ENCODE assay signal across 25 mouse cellular contexts in genomic region chr5:34641991-34642390, GRCm38 (mm10). TPM values are rescaled to one million over a fixed set of nuclear protein-coding genes. Genes with fewer than 3 reads are reported as not detected.
DNase-seq lines count a peak whose midpoint lies in the region; ATAC-seq and TF ChIP-seq lines count a peak whose summit lies in the region.
"Had no signal": no experiment of that assay in that cellular context is flagged by ENCODE, and none has a peak within 500 bp of the region (broad histone marks: within the 10 kb centered on the region; RNA-seq: fewer than 3 reads in every experiment).

No protein-coding gene starts in this region.

- 95% methylated on average over 3 of the region's 3 CpGs for WGBS in hindbrain, embryonic 13.5 days
- 91% methylated on average over 3 of the region's 3 CpGs for WGBS in hindbrain, postnatal 0 days
- 56% methylated on average over 3 of the region's 3 CpGs for WGBS in kidney, adult 2 months
- WGBS in kidney, embryonic 15.5 days, result 94% methylated on average over 3 of the region's 3 CpGs

- no peak for TF ChIP-seq POLR2A in kidney, adult 2 months (IDR thresholded peaks at IDR 0.05; ENCODE audit: low read depth, low read length)

- H3K4me1 ChIP-seq in hindbrain, embryonic 13.5 days (replicated peaks), result peaks cover 8% of the 10 kb centered on the region
- H3K4me1 ChIP-seq in hindbrain, postnatal 0 days (ENCODE audit: insufficient read depth, low read length), result no peaks in the 10 kb centered on the region
- no peaks in the 10 kb centered on the region; the same call in 1 of the 2 replicates for H3K4me1 ChIP-seq in kidney, adult 2 months (ENCODE audit: control insufficient read depth, insufficient read depth, low read length)
- H3K4me1 ChIP-seq in kidney, embryonic 15.5 days, result peaks cover 9% of the 10 kb centered on the region

- H3K9ac ChIP-seq in hindbrain, embryonic 13.5 days, result 0 out of 2 replicates have a peak overlapping the region, but pooled peaks have one; percentile 29
- H3K9ac ChIP-seq in hindbrain, postnatal 0 days (replicated peaks; ENCODE audit: low read length), result no peak overlapping the region
- no peak overlapping the region for H3K9ac ChIP-seq in kidney, embryonic 15.5 days
- H3K9ac ChIP-seq: embryonic facial prominence, embryonic 12.5 days; forebrain, embryonic 13.5 days had no signal

- no peaks in the 10 kb centered on the region for H3K27me3 ChIP-seq in hindbrain, embryonic 13.5 days
- no peaks in the 10 kb centered on the region for H3K27me3 ChIP-seq in hindbrain, postnatal 0 days (ENCODE audit: insufficient read depth, low read length)
- H3K27me3 ChIP-seq in kidney, adult 2 months (replicated peaks; ENCODE audit: control insufficient read depth, insufficient read depth, low read length), result no peaks in the 10 kb centered on the region
- no peaks in the 10 kb centered on the region for H3K27me3 ChIP-seq in kidney, embryonic 15.5 days
- H3K27me3 ChIP-seq: CH12.LX; embryonic facial prominence, embryonic 12.5 days; forebrain, embryonic 13.5 days; Patski had no signal

- H3K4me3 ChIP-seq in hindbrain, embryonic 13.5 days, result no peak overlapping the region
- no peak overlapping the region for H3K4me3 ChIP-seq in hindbrain, postnatal 0 days (ENCODE audit: low read length)
- no peak overlapping the region for H3K4me3 ChIP-seq in kidney, adult 2 months (ENCODE audit: insufficient read depth, low read depth, low read length)
- H3K4me3 ChIP-seq in kidney, embryonic 15.5 days (replicated peaks), result no peak overlapping the region
- H3K4me3 ChIP-seq: embryonic facial prominence, embryonic 10.5 days; embryonic facial prominence, embryonic 12.5 days; forebrain, embryonic 13.5 days had no signal

- no peak for ATAC-seq in hindbrain, embryonic 13.5 days (ENCODE audit: low FRiP score)
- ATAC-seq in hindbrain, postnatal 0 days, result no peak
- no peak for ATAC-seq in kidney, embryonic 15.5 days (replicated peaks; ENCODE audit: low FRiP score)
- ATAC-seq: activated CD4-positive, CD25-positive, alpha-beta regulatory T cell, adult 4 months; CD4-positive, CD25-positive, alpha-beta regulatory T cell, adult 4 months; forebrain, embryonic 13.5 days; Patski had no signal

- H3K27ac ChIP-seq in hindbrain, embryonic 13.5 days, result no peak overlapping the region
- H3K27ac ChIP-seq in hindbrain, postnatal 0 days, result no peak overlapping the region
- H3K27ac ChIP-seq in kidney, adult 2 months (ENCODE audit: insufficient read depth, low read depth, low read length), result no peak overlapping the region; the same call in 1 of the 2 replicates
- H3K27ac ChIP-seq in kidney, embryonic 15.5 days, result no peak overlapping the region
- H3K27ac ChIP-seq: embryonic facial prominence, embryonic 10.5 days; embryonic facial prominence, embryonic 12.5 days; forebrain, embryonic 13.5 days had no signal

- DNase-seq in hindbrain, postnatal 0 days (ENCODE audit: low spot score), result no peak
- DNase-seq in kidney, adult 2 months, result peak; percentile 75
- DNase-seq in kidney, postnatal 10 days, result no peak
- peak; percentile 78 for DNase-seq in kidney, adult 9 months
- peak; percentile 48 to 50 for DNase-seq in kidney, postnatal 36 days
- no peak for DNase-seq in kidney, postnatal 14 days
- DNase-seq: adrenal gland, adult 8-10 months; adrenal gland, postnatal 14 days; adrenal gland, postnatal 36 days; B cell, adult 2 months; cerebellum, adult 11-12 months; cerebellum, adult 2 months; cerebellum, adult 9-10 months; cerebellum, postnatal 10 days; cerebellum, postnatal 25 days had no signal

- no peaks in the 10 kb centered on the region for H3K9me3 ChIP-seq in hindbrain, embryonic 13.5 days
- no peaks in the 10 kb centered on the region for H3K9me3 ChIP-seq in hindbrain, postnatal 0 days (ENCODE audit: low read length)
- no peaks in the 10 kb centered on the region for H3K9me3 ChIP-seq in kidney, embryonic 15.5 days (replicated peaks)
- H3K9me3 ChIP-seq: embryonic facial prominence, embryonic 10.5 days; embryonic facial prominence, embryonic 12.5 days; forebrain, embryonic 13.5 days; G1E had no signal

- H3K36me3 ChIP-seq in hindbrain, embryonic 13.5 days, result peaks cover 88% of the 10 kb centered on the region
- peaks cover 64% of the 10 kb centered on the region for H3K36me3 ChIP-seq in hindbrain, postnatal 0 days (ENCODE audit: insufficient read depth, low read length)
- peaks cover 2% of the 10 kb centered on the region; the same call in 1 of the 2 replicates for H3K36me3 ChIP-seq in kidney, adult 2 months (ENCODE audit: control insufficient read depth, insufficient read depth, low read length)
- H3K36me3 ChIP-seq in kidney, embryonic 15.5 days, result peaks cover 87% of the 10 kb centered on the region

- H3K4me2 ChIP-seq in hindbrain, embryonic 13.5 days, result no peak overlapping the region
- H3K4me2 ChIP-seq in hindbrain, postnatal 0 days (ENCODE audit: low read depth, low read length), result no peak overlapping the region
- no peak overlapping the region for H3K4me2 ChIP-seq in kidney, embryonic 15.5 days
- H3K4me2 ChIP-seq: embryonic facial prominence, embryonic 12.5 days; forebrain, embryonic 13.5 days had no signal

- TF ChIP-seq CTCF in hindbrain, postnatal 0 days (IDR thresholded peaks at IDR 0.05; ENCODE audit: low read depth), result no peak
- TF ChIP-seq CTCF in kidney, adult 2 months (conservative IDR thresholded peaks at IDR 0.05; ENCODE audit: insufficient read depth, insufficient read length, low read depth, low read length), result no peak

RNA-seq across cellular contexts. Expression of gene Mfsd10, which starts 5.0 kb away (rescaled TPM):
- polyA plus RNA-seq in hindbrain, embryonic 13.5 days (2015; fragmentation: Nextera tagmentation; extraction: Ambion mirVana), result 77.2 and 82.5 TPM in 2 replicates
- total RNA-seq in hindbrain, postnatal 0 days (2014; rRNA removed), result 95.0 and 109 TPM in 2 replicates
- 72.0 and 92.0 TPM in 2 replicates for polyA plus RNA-seq in hindbrain, postnatal 0 days (2015; fragmentation: Nextera tagmentation; extraction: Ambion mirVana)
- 55.6 and 77.2 TPM in 2 replicates for polyA plus RNA-seq in kidney, adult 2 months (2012; rRNA removed)
- 118 and 132 TPM in 2 replicates for polyA plus RNA-seq in kidney, embryonic 15.5 days (2015; fragmentation: Nextera tagmentation; extraction: Ambion mirVana)

RNA-seq across cellular contexts. Expression of gene Nop14, which starts 18.0 kb away (rescaled TPM):
- 21.5 and 22.6 TPM in 2 replicates for polyA plus RNA-seq in hindbrain, embryonic 13.5 days (2015; fragmentation: Nextera tagmentation; extraction: Ambion mirVana)
- total RNA-seq in hindbrain, postnatal 0 days (2014; rRNA removed), result 4.9 and 9.7 TPM in 2 replicates
- polyA plus RNA-seq in hindbrain, postnatal 0 days (2015; fragmentation: Nextera tagmentation; extraction: Ambion mirVana), result 20.0 and 20.2 TPM in 2 replicates
- polyA plus RNA-seq in kidney, adult 2 months (2012; rRNA removed), result 9.6 and 10.2 TPM in 2 replicates
- 25.3 and 25.8 TPM in 2 replicates for polyA plus RNA-seq in kidney, embryonic 15.5 days (2015; fragmentation: Nextera tagmentation; extraction: Ambion mirVana)

RNA-seq across cellular contexts. Expression of gene Grk4, which starts 18.2 kb away (rescaled TPM):
- polyA plus RNA-seq in hindbrain, embryonic 13.5 days (2015; fragmentation: Nextera tagmentation; extraction: Ambion mirVana), result 1.6 and 3.3 TPM in 2 replicates
- 0.93 and 2.1 TPM in 2 replicates for total RNA-seq in hindbrain, postnatal 0 days (2014; rRNA removed)
- 5.1 and 5.3 TPM in 2 replicates for polyA plus RNA-seq in hindbrain, postnatal 0 days (2015; fragmentation: Nextera tagmentation; extraction: Ambion mirVana)
- 0.84 and 1.5 TPM in 2 replicates for polyA plus RNA-seq in kidney, adult 2 months (2012; rRNA removed)
- 1.9 and 2.8 TPM in 2 replicates for polyA plus RNA-seq in kidney, embryonic 15.5 days (2015; fragmentation: Nextera tagmentation; extraction: Ambion mirVana)

Comparison
In these comparisons a context has a peak if more than half of its experiments do, and no peak if none do; other contexts are left out.
1. DNase-seq: peak in kidney, adult 2 months (single experiment), kidney, adult 9 months (single experiment) and kidney, postnatal 36 days (2 of 2); none in hindbrain, postnatal 0 days (single experiment), kidney, postnatal 10 days (single experiment) and kidney, postnatal 14 days (single experiment).